In genomic region chr4:149277571-149277970, GRCm38 (mm10) we compare ENCODE assay signal across 9 mouse cellular contexts. TPM values are rescaled to one million over a fixed set of nuclear protein-coding genes. Genes with fewer than 3 reads are reported as not detected.
A peak's percentile ranks its signal among the peaks of the same experiment; 100 is the strongest.
DNase-seq lines count a peak whose midpoint lies in the region; ATAC-seq and TF ChIP-seq lines count a peak whose summit lies in the region.
"Had no signal": no experiment of that assay in that cellular context is flagged by ENCODE, and none has a peak within 500 bp of the region (broad histone marks: within the 10 kb centered on the region; RNA-seq: fewer than 3 reads in every experiment).

No protein-coding gene starts in this region.

- H3K27me3 ChIP-seq in forebrain, embryonic 13.5 days = no peaks in the 10 kb centered on the region
- no peaks in the 10 kb centered on the region for H3K27me3 ChIP-seq in intestine, embryonic 14.5 days (replicated peaks; ENCODE audit: control insufficient read depth, insufficient read depth, low read length)
- H3K27me3 ChIP-seq in neural tube, embryonic 14.5 days (ENCODE audit: control insufficient read depth, insufficient read depth, low read length) = no peaks in the 10 kb centered on the region
- H3K27me3 ChIP-seq in thymus, adult 2 months (ENCODE audit: control insufficient read depth, insufficient read depth, low read length) = no peaks in the 10 kb centered on the region
- H3K27me3 ChIP-seq: liver, embryonic 15.5 days had no signal

- H3K4me3 ChIP-seq in forebrain, embryonic 13.5 days = no peak overlapping the region
- no peak overlapping the region for H3K4me3 ChIP-seq in intestine, embryonic 14.5 days (ENCODE audit: low read depth, low read length)
- H3K4me3 ChIP-seq in neural tube, embryonic 14.5 days (ENCODE audit: low read depth, low read length) = no peak overlapping the region
- no peak overlapping the region for H3K4me3 ChIP-seq in thymus, adult 2 months (ENCODE audit: control insufficient read depth, insufficient read depth, low read length)
- H3K4me3 ChIP-seq: liver, embryonic 15.5 days had no signal

- no peaks in the 10 kb centered on the region; the same call in 1 of the 2 replicates for H3K9me3 ChIP-seq in forebrain, embryonic 13.5 days (replicated peaks)
- H3K9me3 ChIP-seq in intestine, embryonic 14.5 days (ENCODE audit: control insufficient read depth, low read length) = 0 out of 2 replicates have a peak, but pooled peaks cover 2% of the 10 kb centered on the region
- H3K9me3 ChIP-seq in neural tube, embryonic 14.5 days (ENCODE audit: control insufficient read depth, low read length) = no peaks in the 10 kb centered on the region
- H3K9me3 ChIP-seq: liver, embryonic 15.5 days had no signal

- peaks cover 42% of the 10 kb centered on the region for H3K36me3 ChIP-seq in forebrain, embryonic 13.5 days (ENCODE audit: poor library complexity, severe bottlenecking)
- H3K36me3 ChIP-seq in intestine, embryonic 14.5 days (ENCODE audit: control insufficient read depth, insufficient read depth, low read length) = peaks cover 22% of the 10 kb centered on the region
- peaks cover 31% of the 10 kb centered on the region for H3K36me3 ChIP-seq in neural tube, embryonic 14.5 days (ENCODE audit: control insufficient read depth, insufficient read depth, low read length)
- H3K36me3 ChIP-seq in thymus, adult 2 months (ENCODE audit: control insufficient read depth, insufficient read depth, low read length) = no peaks in the 10 kb centered on the region

- no peak for TF ChIP-seq POLR2A in thymus, adult 2 months (IDR thresholded peaks at IDR 0.05; ENCODE audit: control insufficient read depth, extremely low read depth, insufficient read depth, low read length, poor library complexity)

- peak; percentile 45 to 65 for DNase-seq in left cerebral cortex, postnatal 25 days (ENCODE audit: low spot score in 2 of 2)
- DNase-seq in left cerebral cortex, adult 18-20 months (ENCODE audit: low spot score in 2 of 2) = no peak
- DNase-seq in intestine, embryonic 14.5 days (ENCODE audit: low spot score) = no peak
- DNase-seq in thymus, adult 2 months = no peak
- DNase-seq in kidney, adult 18-20 months = no peak
- no peak for DNase-seq in left cerebral cortex, adult 9 months (ENCODE audit: low spot score in 2 of 2)

- intact Hi-C loops in left cerebral cortex, postnatal 25 days (cut with DNase I) = no loop called here

- peaks cover 23% of the 10 kb centered on the region for H3K4me1 ChIP-seq in forebrain, embryonic 13.5 days
- peaks cover 11% of the 10 kb centered on the region for H3K4me1 ChIP-seq in intestine, embryonic 14.5 days (replicated peaks; ENCODE audit: control insufficient read depth, insufficient read depth, low read length)
- peaks cover 10% of the 10 kb centered on the region for H3K4me1 ChIP-seq in neural tube, embryonic 14.5 days (ENCODE audit: control insufficient read depth, insufficient read depth, low read length)
- peaks cover 7% of the 10 kb centered on the region for H3K4me1 ChIP-seq in thymus, adult 2 months (replicated peaks; ENCODE audit: control insufficient read depth, insufficient read depth, low read length)
- H3K4me1 ChIP-seq: liver, embryonic 15.5 days had no signal

- no peak overlapping the region for H3K9ac ChIP-seq in forebrain, embryonic 13.5 days
- H3K9ac ChIP-seq in intestine, embryonic 14.5 days (ENCODE audit: low read length) = no peak overlapping the region
- no peak overlapping the region for H3K9ac ChIP-seq in neural tube, embryonic 14.5 days (replicated peaks; ENCODE audit: low read depth, low read length)
- H3K9ac ChIP-seq: liver, embryonic 15.5 days had no signal

- WGBS in forebrain, embryonic 13.5 days = 64% methylated on average over 4 of the region's 4 CpGs
- WGBS in intestine, embryonic 14.5 days = 53% methylated on average over 4 of the region's 4 CpGs
- 45% methylated on average over 4 of the region's 4 CpGs for WGBS in neural tube, embryonic 14.5 days
- WGBS in thymus, adult 2 months = 87% methylated on average over 4 of the region's 4 CpGs

- peak; percentile 73 for ATAC-seq in forebrain, embryonic 13.5 days
- ATAC-seq in intestine, embryonic 14.5 days (replicated peaks; ENCODE audit: low FRiP score, low TSS enrichment, low read depth) = peak; percentile 77; the same call in 1 of the 2 replicates
- peak; percentile 80; the same call in 1 of the 2 replicates for ATAC-seq in neural tube, embryonic 14.5 days (ENCODE audit: low read depth)

- H3K4me2 ChIP-seq in forebrain, embryonic 13.5 days = no peak overlapping the region
- H3K4me2 ChIP-seq in intestine, embryonic 14.5 days (ENCODE audit: low read length) = peak overlapping the region; percentile 18; the same call in 1 of the 2 replicates
- H3K4me2 ChIP-seq in neural tube, embryonic 14.5 days (ENCODE audit: low read depth, low read length) = peak overlapping the region; percentile 23; the same call in 1 of the 2 replicates
- H3K4me2 ChIP-seq: liver, embryonic 15.5 days had no signal

- no peak for TF ChIP-seq CTCF in thymus, adult 2 months (IDR thresholded peaks at IDR 0.05; ENCODE audit: borderline replicate concordance, control insufficient read depth, extremely low read depth, insufficient read depth, low read length, poor library complexity)

- 0 out of 2 replicates have a peak overlapping the region, but pooled peaks have one; percentile 6 for H3K27ac ChIP-seq in forebrain, embryonic 13.5 days
- H3K27ac ChIP-seq in intestine, embryonic 14.5 days (ENCODE audit: low read depth) = no peak overlapping the region; the same call in 1 of the 2 replicates
- peak overlapping the region; percentile 10; the same call in 1 of the 2 replicates for H3K27ac ChIP-seq in neural tube, embryonic 14.5 days (ENCODE audit: low read depth, low read length)
- H3K27ac ChIP-seq in thymus, adult 2 months (ENCODE audit: control insufficient read depth, insufficient read depth, low read length) = no peak overlapping the region
- H3K27ac ChIP-seq: liver, embryonic 15.5 days had no signal

RNA-seq across cellular contexts. Expression of gene Kif1b, which starts 29.9 kb away (rescaled TPM):
- total RNA-seq in left cerebral cortex, postnatal 25 days (2021) = 100 to 1,000 TPM; 432 to 448 TPM
- 100 to 1,000 TPM; 429 to 451 TPM for total RNA-seq in left cerebral cortex, adult 18-20 months (2021)
- polyA plus RNA-seq in forebrain, embryonic 13.5 days (2015; fragmentation: Nextera tagmentation; extraction: Ambion mirVana) = 136 TPM in 2 replicates
- 34.4 and 36.5 TPM in 2 replicates for polyA plus RNA-seq in intestine, embryonic 14.5 days (2014; fragmentation: Nextera tagmentation; extraction: Ambion mirVana)
- polyA plus RNA-seq in neural tube, embryonic 14.5 days (2014; fragmentation: Nextera tagmentation; extraction: Ambion mirVana) = 174 and 224 TPM in 2 replicates
- polyA plus RNA-seq in thymus, adult 2 months (2012; rRNA removed) = 21.5 and 23.9 TPM in 2 replicates

Comparison
In these comparisons a context has a peak if more than half of its experiments do, and no peak if none do; other contexts are left out.
1. DNase-seq: peak in left cerebral cortex, postnatal 25 days (2 of 2); none in left cerebral cortex, adult 18-20 months (0 of 2), intestine, embryonic 14.5 days (single experiment), thymus, adult 2 months (single experiment), kidney, adult 18-20 months (single experiment) and left cerebral cortex, adult 9 months (0 of 2).
2. H3K27ac ChIP-seq: peak in forebrain, embryonic 13.5 days (single experiment) and neural tube, embryonic 14.5 days (single experiment); none in intestine, embryonic 14.5 days (single experiment) and thymus, adult 2 months (single experiment).
3. Peak in every context shown above with its lines, with median percentiles within 50 percentile points of each other: ATAC-seq.